Mouse (Mus musculus) retina, postnatal 1 day (tissue): ENCODE measurements at regions not wholly inside any gene's neighbourhood (a gene's known extent, or its start where the extent isn't known, plus 50 kb on each side); places are given as distances from the start of the nearest gene placed in this dataset.
A peak's percentile ranks its signal among the peaks of the same experiment; 100 is the strongest.
"Not testable (repeated sequence)": the region's sequence is repeated elsewhere in the genome, so short reads cannot be mapped to it uniquely, and the experiment has no call there.

Experiments used
- DNase-seq: peaks from one replicate; pipeline ENCODE4 v3.0.0-alpha.2; 2012

DNA sequence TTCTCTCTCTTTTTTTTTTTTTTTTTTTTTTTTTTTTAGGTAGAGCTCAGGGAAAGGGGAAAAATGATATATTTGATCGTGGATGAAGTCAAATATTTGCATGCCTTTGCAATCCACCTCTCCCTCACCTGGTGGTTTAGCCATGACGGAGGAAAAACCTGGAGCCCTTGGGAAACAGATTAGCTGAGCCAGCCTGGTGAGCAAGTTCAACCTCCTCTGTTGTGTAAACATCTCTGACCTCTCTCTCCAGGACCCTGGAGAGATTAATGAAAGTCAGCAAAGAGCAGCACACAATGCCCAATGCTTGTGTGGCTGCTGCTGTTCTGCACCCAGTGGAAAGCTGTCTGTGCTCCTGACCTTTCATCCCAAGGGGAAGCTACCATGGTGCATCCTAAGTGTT lies 530.2 kb upstream of the Auts2 start:
- DNase-seq, result no peak

GRCm38 (mm10) chr5:133070141-133070540 lies 527.0 kb upstream of the Auts2 start:
- no peak for DNase-seq

DNA sequence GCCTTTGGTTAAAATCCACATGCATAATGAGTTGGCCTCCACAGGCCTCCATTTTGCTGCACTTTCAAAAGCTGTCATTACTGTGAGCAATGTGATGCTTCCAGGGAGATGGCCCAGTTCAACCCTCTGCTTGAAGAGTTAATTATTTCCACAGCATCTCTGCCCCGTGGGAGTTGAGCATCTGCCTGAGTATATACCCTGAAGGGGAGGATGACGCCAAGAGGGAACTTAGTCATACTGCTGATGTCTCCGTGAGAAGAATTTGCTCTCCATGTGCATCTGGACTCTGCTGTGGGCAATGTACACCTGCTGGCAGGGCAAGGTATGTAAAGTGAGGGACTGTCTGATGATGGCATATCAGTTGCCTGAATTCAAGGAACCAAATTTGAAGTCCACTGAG lies 519.3 kb upstream of the Auts2 start:
- DNase-seq, result peak; percentile 18

GRCm38 (mm10) chr5:133047456-133047855 lies 504.3 kb upstream of the Auts2 start:
- no peak for DNase-seq

DNA sequence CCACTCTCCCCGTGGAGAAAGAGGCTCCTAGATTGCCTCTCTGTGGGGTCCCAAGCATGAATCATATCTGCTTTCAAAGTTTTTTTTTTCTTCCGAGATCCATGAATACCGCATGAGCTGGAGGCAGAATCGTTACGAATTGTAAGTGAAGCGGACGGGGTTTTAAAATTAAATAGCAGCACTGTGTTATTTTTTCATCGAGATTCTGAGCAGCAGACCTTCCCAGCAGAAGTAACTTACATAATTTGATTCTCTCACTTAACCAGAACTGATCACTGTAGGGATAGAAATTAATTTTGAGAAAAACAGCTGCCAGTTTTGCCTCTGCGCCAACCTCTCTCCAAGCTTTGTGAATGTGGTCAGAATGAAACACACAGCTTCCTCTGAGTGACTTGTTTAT lies 502.5 kb upstream of the Auts2 start:
- no peak for DNase-seq

GRCm38 (mm10) chr5:133027590-133027989 lies 484.4 kb upstream of the Auts2 start:
- no peak for DNase-seq

DNA sequence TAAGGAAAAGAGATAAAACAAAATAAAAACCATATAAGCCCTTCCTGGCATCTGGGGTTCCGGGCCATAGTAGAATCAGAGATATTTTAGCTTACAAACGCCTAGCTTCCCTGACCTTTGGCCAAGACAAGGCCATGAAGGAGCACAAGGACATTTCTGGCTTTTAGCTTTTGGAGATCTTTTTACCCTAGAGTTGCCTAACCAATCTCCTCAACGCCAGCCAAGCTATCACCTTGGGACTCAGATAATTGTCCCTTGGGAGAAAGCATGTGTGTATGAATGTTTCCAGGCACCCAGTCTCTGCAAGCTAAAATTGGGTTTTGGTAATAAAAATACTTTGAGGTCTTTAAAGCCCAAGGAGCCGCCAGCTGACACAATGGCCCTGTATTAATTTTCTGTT lies 482.0 kb upstream of the Auts2 start:
- DNase-seq, result no peak

DNA sequence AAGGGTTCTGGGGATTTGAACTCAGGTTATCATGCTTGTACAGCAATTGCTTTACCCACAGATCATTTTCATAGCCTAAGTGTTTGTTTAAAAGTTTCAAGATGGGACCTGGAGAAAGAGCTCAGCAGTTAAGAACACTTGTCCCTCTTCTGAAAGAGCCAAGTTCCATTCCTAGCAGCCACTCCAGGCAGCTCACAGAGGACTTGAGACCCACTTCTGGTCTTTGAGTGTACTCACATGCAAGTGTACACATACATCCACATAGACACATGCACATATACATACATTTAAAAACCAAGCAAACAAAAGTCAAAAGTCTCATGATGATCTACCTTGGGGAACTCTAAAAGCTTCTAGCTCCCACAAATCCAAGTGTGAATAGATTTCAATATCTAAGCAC lies 477.7 kb upstream of the Auts2 start:
- DNase-seq, result no peak

GRCm38 (mm10) chr5:133020116-133020515 lies 477.0 kb upstream of the Auts2 start:
- peak; percentile 27 for DNase-seq

DNA sequence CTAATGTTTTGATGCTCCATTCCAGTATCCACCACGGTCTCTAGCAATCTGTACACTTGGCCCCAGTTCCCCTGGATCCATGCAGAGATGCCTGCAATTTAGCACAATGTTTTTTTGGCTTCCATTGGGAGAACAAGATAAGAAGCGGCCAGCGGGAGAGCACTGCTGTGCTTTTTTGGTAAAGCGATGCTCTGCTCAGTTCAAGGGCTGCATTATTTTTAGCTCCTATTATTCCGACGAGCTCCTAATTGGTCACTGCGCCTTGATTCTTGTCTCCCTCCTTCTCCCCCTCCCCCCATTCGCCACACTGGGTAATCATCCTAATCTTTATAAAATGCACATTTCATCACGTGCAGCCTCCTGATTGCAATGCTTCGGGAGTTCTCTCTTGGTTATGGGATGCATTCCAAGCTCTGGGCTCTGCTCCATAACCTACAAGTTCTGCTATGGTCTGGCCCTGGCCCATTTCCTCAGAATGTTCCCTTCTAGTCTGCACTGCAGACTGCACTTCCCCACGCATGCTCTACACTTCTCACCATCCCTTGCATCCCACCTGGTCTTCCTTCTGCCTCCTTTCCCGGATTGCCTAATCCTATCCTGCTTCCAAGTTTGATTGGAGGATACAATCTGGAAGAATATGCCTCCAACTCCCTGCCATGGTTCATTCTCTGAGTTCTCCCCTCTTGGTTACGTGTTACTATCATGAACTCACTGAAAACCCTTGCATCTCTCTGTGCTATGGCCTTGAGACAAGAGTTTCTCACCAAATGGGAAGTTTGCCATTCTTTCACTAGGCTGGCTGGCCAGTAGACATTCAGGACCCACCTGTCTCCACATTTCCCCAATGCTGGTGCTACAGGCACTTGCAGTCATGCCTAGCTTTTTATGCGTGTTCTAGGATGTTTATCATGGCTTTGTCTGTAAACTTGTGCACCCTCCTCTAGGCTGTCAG lies 467.8 kb upstream of the Auts2 start:
- DNase-seq, result no peak

DNA sequence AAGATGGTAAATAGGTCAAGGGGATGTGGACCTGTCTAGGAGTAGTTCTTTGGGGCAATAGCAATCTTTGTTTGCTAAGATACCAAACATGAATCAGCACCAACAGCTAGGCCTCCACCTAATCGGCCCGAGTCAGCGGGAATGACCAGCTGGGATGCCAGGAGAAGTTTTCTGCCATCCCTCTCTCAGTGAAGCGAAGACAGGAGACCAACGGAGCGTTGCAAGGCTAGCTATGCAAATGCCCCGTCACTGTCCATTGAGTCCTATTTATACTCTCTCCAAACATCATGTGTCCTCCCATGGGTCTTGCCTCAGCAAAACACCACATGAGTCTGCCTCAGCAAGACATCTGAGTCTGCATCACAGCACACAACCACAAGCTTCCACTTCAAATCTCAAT lies 439.7 kb upstream of the Auts2 start:
- DNase-seq, result no peak

GRCm38 (mm10) chr5:132979013-132979412 lies 435.9 kb upstream of the Auts2 start:
- no peak for DNase-seq

- no peak for DNase-seq
Observed at GRCm38 (mm10) chr5:132975303-132975932, 432.3 kb upstream of the Auts2 start.

DNA sequence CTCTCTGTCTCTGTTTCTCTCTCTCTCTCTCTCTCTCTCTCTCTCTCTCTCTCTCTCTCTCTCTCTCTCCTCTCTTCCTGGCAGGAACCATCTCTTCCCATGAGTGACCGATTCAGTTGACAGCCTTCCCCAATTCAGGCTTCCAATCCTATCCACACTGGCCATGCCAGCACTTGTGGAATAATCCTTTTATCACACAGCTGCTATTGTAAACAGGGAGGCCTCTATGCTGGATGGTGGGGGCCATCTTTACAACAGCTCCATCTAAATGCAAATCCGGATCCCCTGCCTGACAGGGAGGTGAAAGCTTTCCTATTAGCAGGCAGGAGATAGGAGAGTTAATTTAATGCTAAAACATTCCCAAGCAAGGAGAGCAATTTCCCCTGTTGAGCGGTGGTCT lies 431.7 kb upstream of the Auts2 start:
- DNase-seq, result peak; percentile 37

GRCm38 (mm10) chr5:132971046-132971445 lies 427.9 kb upstream of the Auts2 start:
- no peak for DNase-seq

- DNase-seq, result no peak
Observed at GRCm38 (mm10) chr5:132969376-132969775, 426.2 kb upstream of the Auts2 start.

GRCm38 (mm10) chr5:132959901-132960300 lies 416.8 kb upstream of the Auts2 start:
- DNase-seq, result no peak

DNA sequence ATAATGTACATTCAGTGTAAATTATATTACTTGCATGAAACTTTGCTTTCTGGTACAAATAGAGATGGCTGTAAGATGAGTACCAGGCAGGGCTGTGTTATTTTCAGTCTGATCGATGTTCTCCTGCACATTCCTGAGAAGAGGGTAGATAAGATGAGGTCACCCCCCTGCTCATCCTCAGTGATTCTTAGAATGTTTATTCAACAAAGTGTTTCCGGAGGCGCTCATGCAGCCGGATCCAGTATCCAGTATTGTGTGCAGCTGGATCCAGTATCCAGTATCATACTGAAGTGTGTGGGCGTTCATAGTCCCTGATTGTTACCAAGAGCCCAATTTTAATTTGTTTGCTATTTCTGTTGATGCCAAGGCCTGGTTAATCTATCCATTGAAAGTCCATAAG lies 413.0 kb upstream of the Auts2 start:
- no peak for DNase-seq

DNA sequence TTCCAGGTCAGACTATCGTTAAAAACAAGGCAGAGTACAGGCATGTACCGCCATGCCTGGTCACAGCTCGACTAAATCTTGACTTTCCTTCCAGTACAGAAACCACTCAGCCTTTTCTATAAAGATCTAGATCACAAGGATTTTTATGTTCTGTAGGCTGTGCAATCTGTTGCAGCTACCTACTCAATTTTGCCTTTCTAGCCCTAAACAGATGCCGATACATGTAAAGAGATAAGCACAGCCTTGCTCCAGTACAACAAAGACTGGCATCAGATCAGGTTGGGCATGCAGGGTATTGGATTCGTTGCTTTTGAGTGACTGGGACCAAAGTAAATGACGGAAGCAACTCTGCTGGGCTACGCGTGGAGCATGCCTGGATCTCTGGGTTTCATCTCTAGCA lies 411.9 kb upstream of the Auts2 start:
- no peak for DNase-seq

- no peak for DNase-seq
Observed at GRCm38 (mm10) chr5:132933439-132933980, 390.4 kb upstream of the Auts2 start.

GRCm38 (mm10) chr5:132929955-132930354 lies 386.8 kb upstream of the Auts2 start:
- not testable (repeated sequence) for DNase-seq

DNA sequence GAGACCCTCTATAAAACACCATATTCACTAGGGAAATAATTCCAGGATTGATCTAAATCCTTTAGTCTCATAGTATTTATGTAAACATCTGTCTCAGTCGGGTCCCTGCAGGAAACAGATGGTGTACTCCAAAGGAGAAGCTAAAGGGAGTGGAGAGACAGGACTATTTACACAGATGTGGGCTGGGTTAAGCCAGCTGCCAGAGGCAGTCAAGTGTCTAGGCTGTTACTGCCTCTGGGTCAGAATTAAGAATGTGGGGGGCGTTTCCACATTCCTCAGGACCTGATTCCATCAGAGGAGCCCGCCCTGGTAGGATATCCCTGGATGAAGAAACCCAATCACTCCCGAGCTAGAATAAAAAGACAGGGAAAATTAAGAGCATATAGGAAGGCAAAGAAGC lies 380.2 kb upstream of the Auts2 start:
- DNase-seq, result no peak

- DNase-seq, result peak; percentile 30
Observed at GRCm38 (mm10) chr5:132909056-132909455, 365.9 kb upstream of the Auts2 start.

DNA sequence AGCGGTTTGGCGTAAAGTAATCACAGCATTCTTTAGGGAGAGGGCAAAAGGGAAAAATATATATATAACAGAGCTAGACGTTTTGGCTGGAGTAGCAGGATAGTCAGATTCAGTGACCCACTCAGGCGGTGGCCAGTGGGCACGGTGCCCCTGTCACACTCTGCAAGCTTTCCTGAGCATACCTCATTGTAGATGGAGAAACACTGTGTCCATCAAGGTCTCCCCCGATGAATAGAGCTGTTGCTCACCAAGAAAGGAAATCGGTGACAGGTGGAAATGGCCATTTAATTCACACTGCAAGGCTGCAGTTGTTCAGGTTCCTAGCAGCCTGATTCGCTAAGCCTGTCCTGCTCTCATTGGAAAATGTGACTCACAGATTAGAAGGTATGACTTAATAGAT lies 365.1 kb upstream of the Auts2 start:
- DNase-seq, result no peak
